8 mouse cellular contexts compared by ENCODE assay signal in genomic region chr15:79322991-79323790, GRCm38 (mm10). TPM values are rescaled to one million over a fixed set of nuclear protein-coding genes. Genes with fewer than 3 reads are reported as not detected.
DNase-seq lines count a peak whose midpoint lies in the region; ATAC-seq and TF ChIP-seq lines count a peak whose summit lies in the region.

No protein-coding gene starts in this region.

- H3K9me3 ChIP-seq in stomach, embryonic 15.5 days, result no peaks in the 10 kb centered on the region

- H3K4me3 ChIP-seq in layer of hippocampus, adult 2 months, result no peak overlapping the region
- no peak overlapping the region for H3K4me3 ChIP-seq in lung, adult 2 months (replicated peaks; ENCODE audit: extremely low read depth, low read depth, low read length)
- H3K4me3 ChIP-seq in stomach, embryonic 15.5 days (replicated peaks), result no peak overlapping the region

- 37% methylated on average over 6 of the region's 6 CpGs for WGBS in lung, adult 2 months
- 63% methylated on average over 6 of the region's 6 CpGs for WGBS in stomach, embryonic 15.5 days

- no peaks in the 10 kb centered on the region for H3K36me3 ChIP-seq in stomach, embryonic 15.5 days

- H3K4me1 ChIP-seq in lung, adult 2 months (ENCODE audit: control insufficient read depth, insufficient read depth, low read length), result peaks cover 21% of the 10 kb centered on the region
- H3K4me1 ChIP-seq in stomach, embryonic 15.5 days, result peaks cover 45% of the 10 kb centered on the region

- peak overlapping the region; percentile 52; the same call in 1 of the 2 replicates for H3K27ac ChIP-seq in layer of hippocampus, adult 2 months
- peak overlapping the region; percentile 82 for H3K27ac ChIP-seq in stomach, embryonic 15.5 days

- no peak for TF ChIP-seq POLR2A in lung, adult 2 months (IDR thresholded peaks at IDR 0.05; ENCODE audit: borderline replicate concordance, extremely low read depth, low read depth, low read length)

- no peaks in the 10 kb centered on the region for H3K27me3 ChIP-seq in stomach, embryonic 15.5 days (replicated peaks)

- DNase-seq in layer of hippocampus, adult 2 months (ENCODE audit: low spot score in 2 of 2), result no peak
- DNase-seq in layer of hippocampus, adult 18-20 months (ENCODE audit: low spot score in 2 of 2), result no peak
- peak; percentile 62 for DNase-seq in T-cell, adult 2 months (ENCODE audit: low spot score)
- DNase-seq in gastrocnemius, postnatal 25 days, result peak; percentile 66
- DNase-seq in kidney, adult 11 months, result peak; percentile 84
- peak; percentile 75 for DNase-seq in lung, adult 2 months
- DNase-seq in layer of hippocampus, postnatal 36 days, result no peak

- no peak for TF ChIP-seq CTCF in layer of hippocampus, adult 2 months (conservative IDR thresholded peaks at IDR 0.05)
- no peak for TF ChIP-seq CTCF in lung, adult 2 months (IDR thresholded peaks at IDR 0.05; ENCODE audit: insufficient read depth, low read length)

- H3K4me2 ChIP-seq in stomach, embryonic 15.5 days, result no peak overlapping the region

- ATAC-seq in stomach, embryonic 15.5 days (ENCODE audit: insufficient read depth, low FRiP score, low read depth), result no peak

- no peak overlapping the region for H3K9ac ChIP-seq in stomach, embryonic 15.5 days

RNA-seq across cellular contexts. Expression of gene Pla2g6, which starts 5.0 kb away (rescaled TPM):
- total RNA-seq in layer of hippocampus, adult 2 months (2021), result 10 to 100 TPM; 23.8 to 23.9 TPM
- 10 to 100 TPM; 23.0 to 23.1 TPM for total RNA-seq in layer of hippocampus, adult 18-20 months (2021)
- total RNA-seq in gastrocnemius, postnatal 25 days (2021), result 10 to 100 TPM; 15.0 to 16.0 TPM
- 25.9 and 26.1 TPM in 2 replicates for polyA plus RNA-seq in lung, adult 2 months (2012; rRNA removed)
- 16.6 and 18.9 TPM in 2 replicates for polyA plus RNA-seq in stomach, embryonic 15.5 days (2015; fragmentation: Nextera tagmentation; extraction: Ambion mirVana)
- total RNA-seq in layer of hippocampus, postnatal 36 days (2021), result 10 to 100 TPM; 22.3 to 23.1 TPM

RNA-seq across cellular contexts. Expression of gene Maff, which starts 23.2 kb away (rescaled TPM):
- 1 to 10 TPM in 1 of 2 experiments, under 1 TPM in 1; 0.87 to 1.8 TPM for total RNA-seq in layer of hippocampus, adult 2 months (2021)
- total RNA-seq in layer of hippocampus, adult 18-20 months (2021), result 1 to 10 TPM; 2.1 TPM
- total RNA-seq in gastrocnemius, postnatal 25 days (2021), result 1 to 10 TPM; 2.7 to 3.8 TPM
- 12.1 and 21.0 TPM in 2 replicates for polyA plus RNA-seq in lung, adult 2 months (2012; rRNA removed)
- 5.2 and 6.6 TPM in 2 replicates for polyA plus RNA-seq in stomach, embryonic 15.5 days (2015; fragmentation: Nextera tagmentation; extraction: Ambion mirVana)
- total RNA-seq in layer of hippocampus, postnatal 36 days (2021), result 1 to 10 TPM; 1.4 to 2.3 TPM

RNA-seq across cellular contexts. Expression of gene Baiap2l2, which starts 37.9 kb away (rescaled TPM):
- 1 to 10 TPM; 1.2 to 2.7 TPM for total RNA-seq in layer of hippocampus, adult 2 months (2021)
- 1 to 10 TPM; 1.9 to 4.8 TPM for total RNA-seq in layer of hippocampus, adult 18-20 months (2021)
- 1 to 10 TPM; 1.6 to 1.9 TPM for total RNA-seq in gastrocnemius, postnatal 25 days (2021)
- polyA plus RNA-seq in lung, adult 2 months (2012; rRNA removed), result 2.1 and 2.6 TPM in 2 replicates
- 8.4 and 9.1 TPM in 2 replicates for polyA plus RNA-seq in stomach, embryonic 15.5 days (2015; fragmentation: Nextera tagmentation; extraction: Ambion mirVana)
- total RNA-seq in layer of hippocampus, postnatal 36 days (2021), result 1 to 10 TPM; 1.8 to 2.6 TPM

Comparison
In these comparisons a context has a peak if more than half of its experiments do, and no peak if none do; other contexts are left out.
1. DNase-seq: peak in T-cell, adult 2 months (single experiment), gastrocnemius, postnatal 25 days (single experiment), kidney, adult 11 months (single experiment) and lung, adult 2 months (single experiment); none in layer of hippocampus, adult 2 months (0 of 2), layer of hippocampus, adult 18-20 months (0 of 2) and layer of hippocampus, postnatal 36 days (0 of 2).